Comparison of ENCODE assay signal across 8 mouse cellular contexts in the genomic region with DNA sequence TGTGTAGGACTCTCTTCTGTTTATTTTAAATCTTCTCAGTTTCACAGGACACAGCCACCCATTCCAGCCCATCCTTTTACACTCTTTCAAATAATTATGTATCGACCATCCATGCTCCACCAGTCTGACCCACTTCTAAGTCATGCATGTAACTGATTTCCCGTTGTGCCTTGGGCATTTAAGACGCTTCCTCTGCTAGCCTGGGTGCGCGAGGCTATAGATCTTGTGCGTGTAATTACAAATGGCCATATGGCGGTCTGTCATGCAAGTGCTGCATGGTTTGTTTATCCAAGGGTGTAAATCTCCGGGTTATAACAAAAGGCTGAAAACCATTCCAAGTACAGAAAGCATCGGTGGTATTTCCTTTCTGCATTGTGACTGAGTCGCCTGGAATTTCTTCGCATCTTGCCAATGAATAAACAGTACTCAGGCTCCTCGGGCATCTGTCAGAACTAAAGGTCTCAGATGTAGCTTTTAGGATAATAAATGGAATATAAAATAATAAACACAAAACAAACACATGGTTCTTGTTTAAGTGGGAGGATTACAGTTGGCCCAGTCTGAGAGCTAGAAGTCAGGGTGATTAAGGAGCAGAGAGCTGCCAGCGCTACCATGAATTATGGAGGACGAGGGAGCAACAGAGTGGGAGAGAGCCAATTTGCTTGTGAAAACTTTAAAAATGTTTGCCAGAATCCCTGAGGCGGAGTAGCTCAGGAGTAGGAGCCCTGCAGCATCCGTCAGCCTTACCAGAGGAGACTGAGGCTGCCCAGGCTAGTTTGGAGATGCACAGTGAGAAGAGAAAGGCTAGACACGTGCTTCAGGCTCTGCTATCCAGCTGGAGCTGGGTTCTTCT. TPM values are rescaled to one million over a fixed set of nuclear protein-coding genes. Genes with fewer than 3 reads are reported as not detected.
DNase-seq lines count a peak whose midpoint lies in the region; ATAC-seq and TF ChIP-seq lines count a peak whose summit lies in the region.

No protein-coding gene starts in this region.

- DNase-seq in layer of hippocampus, adult 11-12 months (ENCODE audit: low spot score): peak; percentile 5
- DNase-seq in layer of hippocampus, postnatal 10 days (ENCODE audit: low spot score in 2 of 2): no peak
- peak; percentile 51 for DNase-seq in lung, postnatal 25 days (ENCODE audit: low spot score)
- no peak for DNase-seq in spleen, adult 18-20 months
- DNase-seq in testis, postnatal 14 days (ENCODE audit: low spot score): no peak
- no peak for DNase-seq in left cerebral cortex, postnatal 14 days (ENCODE audit: low spot score in 2 of 2)

- H3K36me3 ChIP-seq in embryonic facial prominence, embryonic 13.5 days: no peaks in the 10 kb centered on the region
- H3K36me3 ChIP-seq in intestine, postnatal 0 days (ENCODE audit: control insufficient read depth, insufficient read depth): no peaks in the 10 kb centered on the region

- H3K27ac ChIP-seq in embryonic facial prominence, embryonic 13.5 days: peak overlapping the region; percentile 78
- no peak overlapping the region for H3K27ac ChIP-seq in intestine, postnatal 0 days (ENCODE audit: low read depth, low read length)

- H3K4me3 ChIP-seq in embryonic facial prominence, embryonic 13.5 days: no peak overlapping the region
- H3K4me3 ChIP-seq in intestine, postnatal 0 days (ENCODE audit: low read depth, low read length): no peak overlapping the region

- no peak overlapping the region for H3K9ac ChIP-seq in embryonic facial prominence, embryonic 13.5 days
- no peak overlapping the region for H3K9ac ChIP-seq in intestine, postnatal 0 days (ENCODE audit: low read depth, low read length)

- ATAC-seq in embryonic facial prominence, embryonic 13.5 days (ENCODE audit: insufficient number of reproducible peaks, insufficient read depth, low FRiP score, low TSS enrichment, low read depth): peak; percentile 79
- ATAC-seq in intestine, postnatal 0 days: peak; percentile 33; the same call in 1 of the 2 replicates

- TF ChIP-seq CTCF in intestine, postnatal 0 days (IDR thresholded peaks at IDR 0.05; ENCODE audit: low read depth): no peak

- H3K4me2 ChIP-seq in embryonic facial prominence, embryonic 13.5 days: peak overlapping the region; percentile 40
- H3K4me2 ChIP-seq in intestine, postnatal 0 days (replicated peaks; ENCODE audit: low read depth): peak overlapping the region; percentile 21; the same call in 1 of the 2 replicates

- WGBS in embryonic facial prominence, embryonic 13.5 days: 13% methylated on average over 17 of the region's 17 CpGs
- 42% methylated on average over 17 of the region's 17 CpGs for WGBS in intestine, postnatal 0 days

- H3K27me3 ChIP-seq in embryonic facial prominence, embryonic 13.5 days: no peaks in the 10 kb centered on the region
- no peaks in the 10 kb centered on the region for H3K27me3 ChIP-seq in intestine, postnatal 0 days (replicated peaks; ENCODE audit: control insufficient read depth, insufficient read depth, low read length)

- intact Hi-C loops in left cerebral cortex, postnatal 14 days (cut with DNase I): no loop called here

- H3K9me3 ChIP-seq in embryonic facial prominence, embryonic 13.5 days: no peaks in the 10 kb centered on the region
- no peaks in the 10 kb centered on the region for H3K9me3 ChIP-seq in intestine, postnatal 0 days (ENCODE audit: control insufficient read depth)

- peaks cover 13% of the 10 kb centered on the region for H3K4me1 ChIP-seq in embryonic facial prominence, embryonic 13.5 days
- 0 out of 2 replicates have a peak, but pooled peaks cover 3% of the 10 kb centered on the region for H3K4me1 ChIP-seq in intestine, postnatal 0 days (replicated peaks; ENCODE audit: control insufficient read depth, insufficient read depth, low read length)

RNA-seq across cellular contexts. Expression of a gene that starts 24.6 kb away (rescaled TPM):
- under 1 TPM; 0.16 TPM for total RNA-seq in layer of hippocampus, postnatal 10 days (2021)
- polyA plus RNA-seq in embryonic facial prominence, embryonic 13.5 days (2015; fragmentation: Nextera tagmentation; extraction: Ambion mirVana): 0.59 and 1.7 TPM in 2 replicates
- polyA plus RNA-seq in intestine, postnatal 0 days (2015; fragmentation: Nextera tagmentation; extraction: Ambion mirVana): 0.43 and 0.68 TPM in 2 replicates
- total RNA-seq in left cerebral cortex, postnatal 14 days (2021): under 1 TPM; 0.21 to 0.31 TPM

RNA-seq across cellular contexts. Expression of a gene that starts 40.6 kb away (rescaled TPM):
- total RNA-seq in layer of hippocampus, postnatal 10 days (2021): 10 to 100 TPM; 27.9 to 30.7 TPM
- polyA plus RNA-seq in embryonic facial prominence, embryonic 13.5 days (2015; fragmentation: Nextera tagmentation; extraction: Ambion mirVana): 3.1 and 4.0 TPM in 2 replicates
- polyA plus RNA-seq in intestine, postnatal 0 days (2015; fragmentation: Nextera tagmentation; extraction: Ambion mirVana): 2.5 TPM in 2 replicates
- total RNA-seq in left cerebral cortex, postnatal 14 days (2021): 10 to 100 TPM; 43.6 to 47.4 TPM

RNA-seq across cellular contexts. Expression of a gene that starts 40.6 kb away (rescaled TPM):
- 1 to 10 TPM; 9.7 to 9.9 TPM for total RNA-seq in layer of hippocampus, postnatal 10 days (2021)
- 2.1 and 2.9 TPM in 2 replicates for polyA plus RNA-seq in embryonic facial prominence, embryonic 13.5 days (2015; fragmentation: Nextera tagmentation; extraction: Ambion mirVana)
- 2.7 and 2.8 TPM in 2 replicates for polyA plus RNA-seq in intestine, postnatal 0 days (2015; fragmentation: Nextera tagmentation; extraction: Ambion mirVana)
- 10 to 100 TPM in 1 of 2 experiments, 1 to 10 TPM in 1; 9.9 to 10.3 TPM for total RNA-seq in left cerebral cortex, postnatal 14 days (2021)

RNA-seq across cellular contexts. Expression of a gene that starts 47.4 kb away (rescaled TPM):
- under 1 TPM; 0.38 to 0.80 TPM for total RNA-seq in layer of hippocampus, postnatal 10 days (2021)
- 0.06 and 0.10 TPM in 2 replicates for polyA plus RNA-seq in embryonic facial prominence, embryonic 13.5 days (2015; fragmentation: Nextera tagmentation; extraction: Ambion mirVana)
- polyA plus RNA-seq in intestine, postnatal 0 days (2015; fragmentation: Nextera tagmentation; extraction: Ambion mirVana): 0.13 TPM in 1 of 2 replicates, not detected in the other
- total RNA-seq in left cerebral cortex, postnatal 14 days (2021): under 1 TPM; 0.55 TPM

Comparison
In these comparisons a context has a peak if more than half of its experiments do, and no peak if none do; other contexts are left out.
1. DNase-seq: peak in layer of hippocampus, adult 11-12 months (single experiment) and lung, postnatal 25 days (single experiment); none in layer of hippocampus, postnatal 10 days (0 of 2), spleen, adult 18-20 months (0 of 2), testis, postnatal 14 days (single experiment) and left cerebral cortex, postnatal 14 days (0 of 2).